Mouse (Mus musculus) stomach, embryonic 15.5 days (tissue): ENCODE data around the gene Bdnf. TPM values are rescaled to one million over a fixed set of nuclear protein-coding genes. Genes with fewer than 3 reads are reported as not detected.
A peak's percentile ranks its signal among the peaks of the same experiment; 100 is the strongest.

Experiments
- ATAC-seq: fragments of 200-750 bp; cut with Nextera tagmentation; 2 replicates; pipeline ENCODE4 v1.8.0; 2017; ENCODE audit warnings: low read depth, moderate number of reproducible peaks, moderate TSS enrichment; ENCODE audit not compliant: insufficient read depth, low FRiP score
- H3K27ac ChIP-seq: fragments of 300-500 bp; sonication (generic); 2 replicates; pipeline ENCODE4 v1.5.1; 2015; ENCODE audit warnings: mild to moderate bottlenecking, inconsistent platforms
- H3K27me3 ChIP-seq: fragments of 300-500 bp; sonication (generic); replicated peaks from 2 replicates; pipeline ENCODE4 v1.6.1; 2015; ENCODE audit warnings: inconsistent platforms
- H3K36me3 ChIP-seq: fragments of 300-500 bp; sonication (generic); 2 replicates; pipeline ENCODE4 v1.6.1; 2015; ENCODE audit warnings: inconsistent platforms
- H3K4me1 ChIP-seq: fragments of 300-500 bp; sonication (generic); 2 replicates; pipeline ENCODE4 v1.6.1; 2015; ENCODE audit warnings: inconsistent platforms
- H3K4me2 ChIP-seq: fragments of 300-500 bp; sonication (generic); 2 replicates; pipeline ENCODE4 v1.6.1; 2015; ENCODE audit warnings: mild to moderate bottlenecking, inconsistent platforms
- H3K4me3 ChIP-seq: fragments of 300-500 bp; sonication (generic); replicated peaks from 2 replicates; pipeline ENCODE4 v1.5.1; 2015; ENCODE audit warnings: inconsistent platforms
- H3K9ac ChIP-seq: fragments of 300-500 bp; sonication (generic); 2 replicates; pipeline ENCODE4 v1.6.1; 2015; ENCODE audit warnings: inconsistent platforms
- H3K9me3 ChIP-seq: fragments of 300-500 bp; sonication (generic); 2 replicates; pipeline ENCODE4 v1.6.1; 2016; ENCODE audit warnings: inconsistent platforms
- WGBS: fragments of 180-500 bp; shearing (Covaris S2); methylation state at CpG from one replicate; pipeline ENCODE4 v1.1.7; 2015; 5-methylcytosine and 5-hydroxymethylcytosine counted together
- polyA plus RNA-seq: library from polyadenylated mRNA; unstranded; fragments of >200 nt; fragmentation: Nextera tagmentation; extraction: Ambion mirVana; gene quantifications from 2 replicates; pipeline ENCODE4 v1.2.1, GENCODE M21; 2015

Bdnf gene
- polyA plus RNA-seq, 1 experiment from 2014 or later, result 2.4 TPM

DNA sequence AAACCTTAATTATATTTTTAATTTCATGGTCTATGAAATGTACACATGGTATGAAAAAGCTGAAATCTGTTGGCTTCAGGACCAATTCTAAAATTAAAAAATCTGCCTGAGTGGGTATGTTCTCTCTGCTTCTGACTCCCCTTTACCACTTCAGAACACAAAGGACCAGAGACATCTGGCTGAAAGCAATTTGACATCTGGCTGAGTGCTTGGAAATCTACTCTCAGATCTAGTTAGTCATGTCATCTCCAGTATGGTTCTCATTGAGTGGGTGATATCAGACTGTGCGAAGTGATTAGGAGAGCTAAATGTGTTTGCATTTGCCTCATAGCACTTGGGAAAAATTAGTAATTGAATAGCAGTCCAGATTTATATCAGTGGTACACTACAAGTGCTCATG is 36.5 kb downstream of the Bdnf start:
- 76% methylated on average over 1 of the region's 1 CpGs for WGBS
- H3K27me3 ChIP-seq, result no peaks in the 10 kb centered on the region
- no peak overlapping the region for H3K4me3 ChIP-seq
- H3K9ac ChIP-seq, result no peak overlapping the region
- no peak overlapping the region for H3K27ac ChIP-seq
- H3K9me3 ChIP-seq, result no peaks in the 10 kb centered on the region
- no peaks in the 10 kb centered on the region for H3K36me3 ChIP-seq
- no peaks in the 10 kb centered on the region for H3K4me1 ChIP-seq
- H3K4me2 ChIP-seq, result no peak overlapping the region
- ATAC-seq, result no peak

DNA sequence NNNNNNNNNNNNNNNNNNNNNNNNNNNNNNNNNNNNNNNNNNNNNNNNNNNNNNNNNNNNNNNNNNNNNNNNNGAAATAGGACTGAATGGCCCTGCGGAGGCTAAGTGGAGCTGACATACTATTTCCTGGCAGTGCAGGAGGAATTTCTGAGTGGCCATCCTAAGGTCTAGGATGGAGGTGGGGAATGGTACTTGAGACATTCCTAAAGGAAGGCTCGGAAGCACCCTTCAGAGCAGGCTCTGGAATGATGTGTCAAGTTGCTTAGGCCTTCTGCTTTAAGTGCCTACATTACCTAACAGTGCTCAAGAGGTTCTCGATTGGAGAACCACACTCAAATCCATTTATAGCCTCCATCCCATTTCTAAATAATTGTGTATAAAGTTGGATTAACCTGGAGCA is 50.8 kb downstream of the Bdnf start:
- no peaks in the 10 kb centered on the region for H3K27me3 ChIP-seq
- WGBS, result 66% methylated on average over 3 of the region's 3 CpGs
- no peak for ATAC-seq
- H3K9me3 ChIP-seq, result no peaks in the 10 kb centered on the region
- no peaks in the 10 kb centered on the region for H3K4me1 ChIP-seq
- H3K36me3 ChIP-seq, result no peaks in the 10 kb centered on the region
- H3K9ac ChIP-seq, result no peak overlapping the region
- no peak overlapping the region for H3K4me2 ChIP-seq
- no peak overlapping the region for H3K27ac ChIP-seq
- H3K4me3 ChIP-seq, result no peak overlapping the region

DNA sequence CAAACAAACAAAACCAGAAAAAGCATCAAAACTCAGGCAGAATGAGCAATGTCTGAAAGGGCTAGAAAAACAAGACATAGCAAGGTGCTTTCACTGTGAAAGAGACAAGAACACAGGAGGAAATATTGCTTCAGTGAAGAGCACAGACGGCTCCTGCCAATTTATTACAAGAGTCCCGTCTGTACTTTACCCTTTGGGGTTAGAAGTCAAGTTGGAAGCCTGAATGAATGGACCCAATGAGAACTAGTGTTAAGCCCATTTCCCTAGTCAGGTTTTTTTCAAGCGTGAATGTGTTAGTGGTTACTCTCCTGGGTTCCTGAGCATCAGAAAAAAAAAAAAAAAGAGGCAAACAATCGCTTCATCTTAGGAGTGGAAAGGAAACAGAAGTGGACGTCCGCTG is 51.3 kb downstream of the Bdnf start:
- Histone ChIP-seq H3K4me2 (no peak overlapping the region), H3K27me3 (no peaks in the 10 kb centered on the region), H3K4me1 (no peaks in the 10 kb centered on the region), H3K9me3 (no peaks in the 10 kb centered on the region), H3K27ac (no peak overlapping the region), H3K9ac (no peak overlapping the region), H3K36me3 (no peaks in the 10 kb centered on the region), H3K4me3 (no peak overlapping the region)
- ATAC-seq, result no peak
- 45% methylated on average over 6 of the region's 6 CpGs for WGBS

DNA sequence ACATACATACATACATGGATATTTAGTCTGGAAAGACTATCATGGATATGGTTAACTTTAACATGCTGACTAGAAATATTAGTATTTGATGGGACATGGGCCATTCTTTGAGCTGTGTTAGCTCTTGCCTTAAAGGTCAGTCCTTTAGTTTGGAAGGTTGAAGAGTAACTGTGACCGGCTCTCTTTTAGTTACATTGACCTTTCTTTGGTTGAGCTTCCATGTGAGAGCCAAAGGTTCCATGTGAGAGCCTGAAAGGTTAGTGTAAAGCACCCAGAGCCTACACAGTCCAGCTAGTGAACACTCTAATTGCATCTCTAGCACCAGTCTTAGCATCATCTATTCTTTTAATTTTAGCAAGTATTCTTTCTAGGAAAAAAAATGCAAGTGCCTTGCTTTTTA is 54.7 kb downstream of the Bdnf start:
- Histone ChIP-seq H3K4me2 (no peak overlapping the region), H3K27me3 (no peaks in the 10 kb centered on the region), H3K27ac (no peak overlapping the region), H3K4me1 (no peaks in the 10 kb centered on the region), H3K4me3 (no peak overlapping the region), H3K36me3 (no peaks in the 10 kb centered on the region), H3K9me3 (no peaks in the 10 kb centered on the region), H3K9ac (no peak overlapping the region)
- 93% methylated on average over 1 of the region's 1 CpGs for WGBS
- no peak for ATAC-seq

DNA sequence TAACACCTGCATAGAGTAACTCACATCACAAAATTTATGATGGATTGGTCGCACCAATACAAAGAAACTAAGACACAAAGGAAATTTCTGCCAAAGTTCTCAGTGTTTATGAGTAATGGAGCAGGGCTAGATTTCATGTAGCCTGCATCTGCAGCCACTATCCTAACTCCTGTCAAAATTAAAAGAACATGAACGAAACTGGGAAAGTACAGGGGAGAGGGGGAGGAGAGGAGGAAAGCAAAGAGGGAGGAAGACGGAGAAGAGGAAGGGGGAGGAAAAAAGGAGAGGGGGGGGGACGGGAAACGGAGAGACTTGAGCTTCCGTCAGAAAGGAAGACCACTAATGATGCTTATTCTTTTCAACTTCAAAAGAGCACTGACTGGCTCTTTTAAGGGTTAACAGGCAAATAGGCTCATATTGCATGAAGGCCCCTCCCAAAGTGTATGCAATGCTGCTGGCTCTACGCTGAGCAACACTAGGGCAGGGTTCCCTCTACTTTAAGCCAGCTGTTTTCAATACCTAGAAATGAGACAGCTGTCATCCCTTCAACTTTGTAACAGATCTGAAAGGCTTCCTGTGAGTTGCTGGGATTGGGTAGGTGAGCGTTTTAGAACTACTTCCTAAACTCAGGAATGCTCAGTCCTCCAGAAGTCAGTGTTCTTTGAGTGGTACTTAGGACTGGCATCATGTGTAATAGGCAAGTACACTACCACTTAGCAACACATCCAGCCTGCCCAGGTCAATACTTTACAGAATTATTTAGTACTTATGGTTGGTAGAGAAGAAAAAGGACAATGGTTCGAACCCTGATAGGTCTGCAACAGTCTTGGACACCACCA is 58.9 kb downstream of the Bdnf start:
- no peak overlapping the region for H3K4me2 ChIP-seq

DNA sequence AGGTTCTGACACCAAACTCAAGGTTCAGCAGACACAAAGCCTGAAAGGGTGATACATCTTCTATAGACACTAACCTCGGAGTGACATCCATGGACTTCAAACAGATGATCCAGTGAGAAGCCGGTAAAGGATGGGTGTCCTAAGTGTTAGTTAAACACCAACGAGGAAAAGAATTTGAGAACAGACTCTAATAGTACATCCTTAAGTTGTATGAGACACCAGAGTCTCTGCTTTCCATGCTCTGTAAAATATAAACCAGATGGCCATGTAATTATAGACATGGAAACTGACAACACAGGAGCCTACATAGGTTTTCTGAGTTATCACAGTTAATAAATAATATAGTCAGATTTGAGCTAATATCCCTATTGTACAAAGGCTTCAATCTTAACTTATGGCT is 59.7 kb downstream of the Bdnf start:
- no peaks in the 10 kb centered on the region for H3K9me3 ChIP-seq
- WGBS, result 67% methylated on average over 3 of the region's 3 CpGs
- H3K4me3 ChIP-seq, result no peak overlapping the region
- H3K27ac ChIP-seq, result no peak overlapping the region
- H3K9ac ChIP-seq, result no peak overlapping the region
- H3K36me3 ChIP-seq, result no peaks in the 10 kb centered on the region
- no peak overlapping the region for H3K4me2 ChIP-seq
- no peaks in the 10 kb centered on the region for H3K27me3 ChIP-seq
- ATAC-seq, result no peak
- H3K4me1 ChIP-seq, result no peaks in the 10 kb centered on the region

More for the DNA sequence above, 58.9 kb downstream of the Bdnf start:
- no peaks in the 10 kb centered on the region for H3K9me3 ChIP-seq
- H3K4me1 ChIP-seq, result no peaks in the 10 kb centered on the region
- H3K36me3 ChIP-seq, result no peaks in the 10 kb centered on the region
- no peak overlapping the region for H3K27ac ChIP-seq
- 36% methylated on average over 9 of the region's 9 CpGs for WGBS
- no peaks in the 10 kb centered on the region for H3K27me3 ChIP-seq
- ATAC-seq, result no peak
- H3K4me3 ChIP-seq, result no peak overlapping the region
- no peak overlapping the region for H3K9ac ChIP-seq

DNA sequence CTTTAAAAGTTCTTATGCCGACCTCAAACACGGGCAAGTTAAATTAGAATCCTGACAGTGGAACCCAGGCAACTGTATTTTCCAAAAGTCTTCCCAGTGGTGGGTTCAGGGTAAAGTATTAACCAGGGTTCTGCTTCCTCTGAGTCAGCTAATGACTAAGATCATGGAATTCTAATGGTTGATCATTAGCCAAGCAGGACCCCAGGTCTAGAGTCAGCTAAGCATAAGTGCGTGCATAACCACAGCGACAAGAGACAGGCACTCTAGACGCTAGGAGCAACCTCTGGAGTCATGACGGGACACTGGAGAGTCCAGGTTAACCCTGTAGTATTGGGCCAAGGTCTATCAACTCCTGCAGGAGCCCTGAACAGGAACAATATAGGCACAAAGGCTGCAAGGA is 60.2 kb downstream of the Bdnf start:
- peak; percentile 47; the same call in 1 of the 2 replicates for ATAC-seq
- Histone ChIP-seq H3K27me3 (no peaks in the 10 kb centered on the region), H3K4me1 (no peaks in the 10 kb centered on the region), H3K36me3 (no peaks in the 10 kb centered on the region), H3K27ac (no peak overlapping the region), H3K9me3 (no peaks in the 10 kb centered on the region), H3K4me3 (no peak overlapping the region), H3K4me2 (no peak overlapping the region), H3K9ac (no peak overlapping the region)
- 76% methylated on average over 6 of the region's 6 CpGs for WGBS

DNA sequence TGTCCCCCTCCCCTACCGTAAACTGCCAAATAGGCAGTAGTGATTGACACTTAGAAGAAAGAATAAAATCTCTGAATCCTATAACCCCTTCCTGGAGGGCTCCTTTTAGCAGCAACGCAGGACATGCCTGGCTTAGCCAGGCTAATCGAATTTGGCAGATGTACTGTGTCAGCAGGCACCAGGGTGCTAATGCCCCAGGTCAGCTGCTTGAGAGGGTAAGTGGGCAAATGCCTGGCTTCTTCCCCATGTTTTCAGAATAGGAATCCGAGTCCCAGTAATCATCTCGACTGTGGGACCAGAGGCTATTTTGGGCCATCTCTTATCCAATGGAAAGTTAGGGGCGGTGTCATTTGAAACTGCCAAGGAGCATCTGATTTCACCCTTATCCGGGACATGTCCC is 60.8 kb downstream of the Bdnf start:
- H3K4me1 ChIP-seq, result no peaks in the 10 kb centered on the region
- no peaks in the 10 kb centered on the region for H3K27me3 ChIP-seq

DNA sequence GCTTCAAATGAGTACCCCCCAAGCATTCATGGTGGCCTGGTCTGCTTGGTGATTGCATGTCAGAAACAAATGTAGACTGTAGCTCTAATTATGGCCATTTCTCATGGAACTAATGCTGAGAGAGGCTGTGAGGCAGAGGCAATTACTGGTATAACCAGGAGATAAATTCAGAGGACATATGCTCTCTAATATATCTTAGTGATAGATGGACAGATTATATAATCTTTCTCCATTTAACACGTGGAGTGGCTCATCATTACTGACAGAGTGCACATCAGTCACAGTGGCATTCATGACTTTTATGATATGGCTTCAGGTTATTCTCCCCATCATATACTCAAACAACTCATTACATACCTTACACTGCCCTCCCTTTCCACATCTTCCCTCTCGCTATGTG is 61.8 kb downstream of the Bdnf start:
- no peak overlapping the region for H3K4me2 ChIP-seq
- no peaks in the 10 kb centered on the region for H3K9me3 ChIP-seq
- H3K4me1 ChIP-seq, result no peaks in the 10 kb centered on the region
- no peak overlapping the region for H3K27ac ChIP-seq
- H3K4me3 ChIP-seq, result no peak overlapping the region
- no peaks in the 10 kb centered on the region for H3K36me3 ChIP-seq
- H3K27me3 ChIP-seq, result no peaks in the 10 kb centered on the region
- WGBS, result 60% methylated on average over 2 of the region's 2 CpGs
- H3K9ac ChIP-seq, result no peak overlapping the region
- ATAC-seq, result no peak

More for the DNA sequence above, 60.8 kb downstream of the Bdnf start:
- Histone ChIP-seq H3K9me3 (no peaks in the 10 kb centered on the region), H3K4me2 (no peak overlapping the region), H3K36me3 (no peaks in the 10 kb centered on the region), H3K27ac (no peak overlapping the region), H3K4me3 (no peak overlapping the region), H3K9ac (no peak overlapping the region)
- 66% methylated on average over 7 of the region's 7 CpGs for WGBS
- ATAC-seq, result no peak

DNA sequence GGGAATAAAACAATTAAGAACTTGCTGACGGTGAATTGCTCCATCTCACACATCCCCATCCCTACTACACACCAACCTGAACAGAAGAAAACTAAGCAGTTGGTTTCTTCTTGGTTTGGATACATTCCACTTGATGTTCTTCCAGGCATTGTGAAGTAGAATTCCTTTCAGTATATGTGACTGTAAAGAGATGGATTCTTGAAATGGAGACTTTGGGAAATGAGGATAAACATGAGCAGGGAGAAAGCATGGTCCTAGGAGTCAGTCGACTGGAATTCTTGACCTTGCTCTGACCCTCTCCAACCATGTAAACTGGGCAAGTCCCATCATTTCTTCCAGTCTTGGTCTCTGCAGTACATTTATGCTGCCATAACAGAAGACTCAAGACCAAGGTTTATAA is 63.8 kb downstream of the Bdnf start:
- Histone ChIP-seq H3K27ac (no peak overlapping the region), H3K4me2 (no peak overlapping the region), H3K9me3 (no peaks in the 10 kb centered on the region), H3K27me3 (no peaks in the 10 kb centered on the region), H3K36me3 (no peaks in the 10 kb centered on the region), H3K4me1 (no peaks in the 10 kb centered on the region), H3K9ac (no peak overlapping the region), H3K4me3 (no peak overlapping the region)
- no peak for ATAC-seq
- WGBS, result 55% methylated on average over 2 of the region's 2 CpGs

DNA sequence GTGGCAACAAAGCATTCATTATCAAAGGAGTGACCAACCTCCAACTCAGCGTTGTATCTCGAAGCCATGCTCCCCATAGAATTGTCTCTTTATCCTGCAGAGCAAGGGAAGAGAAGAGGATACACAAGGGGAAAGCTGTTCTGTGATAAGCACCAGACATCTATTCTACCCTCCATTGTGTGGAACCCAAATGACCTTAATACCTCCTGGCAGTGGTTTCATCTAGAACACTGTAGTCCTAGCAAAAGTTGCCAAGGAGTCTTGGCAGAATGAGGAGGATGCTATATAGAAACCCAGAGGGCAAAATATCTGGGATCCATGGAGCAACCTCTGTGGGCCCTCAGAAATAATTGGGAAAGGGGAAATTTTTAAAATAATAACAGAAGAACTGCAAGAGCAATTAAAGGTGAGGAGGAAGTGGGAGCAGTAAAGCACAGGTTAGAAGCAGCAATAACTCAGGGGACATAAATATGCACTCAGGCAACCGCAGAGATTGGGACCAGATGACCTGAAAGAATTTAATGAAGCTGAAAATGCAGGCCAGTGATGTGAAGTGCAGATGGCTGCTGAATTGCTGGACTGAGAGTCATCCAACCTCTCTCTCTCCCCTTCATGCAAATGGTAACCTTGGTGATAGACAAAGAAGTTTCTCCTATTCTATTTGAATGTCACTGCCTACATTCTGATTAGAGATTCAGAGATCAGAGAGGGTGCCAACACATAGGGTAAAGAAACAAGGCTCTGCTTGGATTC is 68.9 kb downstream of the Bdnf start:
- Histone ChIP-seq H3K9ac (no peak overlapping the region), H3K27me3 (no peaks in the 10 kb centered on the region), H3K4me3 (no peak overlapping the region), H3K27ac (no peak overlapping the region), H3K36me3 (no peaks in the 10 kb centered on the region), H3K4me1 (no peaks in the 10 kb centered on the region), H3K4me2 (no peak overlapping the region), H3K9me3 (no peaks in the 10 kb centered on the region)
- no peak for ATAC-seq
- 74% methylated on average over 3 of the region's 3 CpGs for WGBS

DNA sequence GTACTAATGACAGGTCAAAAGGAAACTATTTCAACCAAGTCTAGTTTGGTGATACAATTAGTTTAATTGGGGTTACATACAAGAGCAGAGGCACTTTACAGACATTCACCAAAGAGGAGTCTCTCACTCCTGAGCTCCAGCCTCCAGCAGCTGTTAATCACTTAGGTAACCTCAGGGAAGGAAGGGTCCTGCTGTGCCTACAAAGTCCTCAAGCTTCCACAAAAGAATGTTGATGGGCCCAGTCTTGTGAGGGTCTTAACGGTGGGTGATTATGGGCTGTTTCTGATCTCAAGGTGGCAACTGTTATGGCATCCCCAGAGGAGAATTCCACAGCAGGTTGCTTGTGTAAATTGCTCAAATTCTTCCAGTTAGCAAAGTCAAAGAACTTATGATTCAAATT is 71.7 kb downstream of the Bdnf start:
- Histone ChIP-seq H3K27ac (no peak overlapping the region), H3K4me1 (no peaks in the 10 kb centered on the region), H3K4me2 (no peak overlapping the region), H3K9ac (no peak overlapping the region), H3K4me3 (no peak overlapping the region), H3K36me3 (no peaks in the 10 kb centered on the region), H3K9me3 (no peaks in the 10 kb centered on the region), H3K27me3 (no peaks in the 10 kb centered on the region)
- WGBS, result 17% methylated on average over 1 of the region's 1 CpGs
- ATAC-seq, result no peak
